Mouse (Mus musculus) spleen, adult 12 weeks (tissue): ENCODE results near the gene A630023A22Rik.

Experiments
- DNase-seq: peaks from one replicate; pipeline ENCODE4 v3.0.0; 2022; ENCODE audit warnings: low spot score

Gene A630023A22Rik

DNA sequence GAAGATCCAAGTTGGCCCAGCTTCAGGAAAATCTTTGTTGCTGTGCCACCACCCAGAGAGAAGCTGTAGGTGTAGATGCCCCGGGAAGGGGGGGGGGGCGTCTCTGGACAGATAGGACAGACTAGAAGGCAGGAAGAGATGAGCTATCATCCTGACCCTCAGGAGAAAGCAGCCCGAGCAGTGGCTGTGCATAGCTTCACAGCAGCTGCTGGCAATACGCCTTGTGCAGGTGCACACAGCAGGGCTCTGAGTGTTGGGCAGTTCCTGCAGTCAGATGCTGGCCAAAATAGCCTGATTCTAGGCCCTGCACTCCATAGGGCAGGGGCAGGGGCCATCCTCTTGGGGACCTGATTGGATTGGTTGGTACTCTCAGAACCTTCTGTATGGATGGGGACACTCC, 15.7 kb downstream of the A630023A22Rik start:
- DNase-seq: no peak

DNA sequence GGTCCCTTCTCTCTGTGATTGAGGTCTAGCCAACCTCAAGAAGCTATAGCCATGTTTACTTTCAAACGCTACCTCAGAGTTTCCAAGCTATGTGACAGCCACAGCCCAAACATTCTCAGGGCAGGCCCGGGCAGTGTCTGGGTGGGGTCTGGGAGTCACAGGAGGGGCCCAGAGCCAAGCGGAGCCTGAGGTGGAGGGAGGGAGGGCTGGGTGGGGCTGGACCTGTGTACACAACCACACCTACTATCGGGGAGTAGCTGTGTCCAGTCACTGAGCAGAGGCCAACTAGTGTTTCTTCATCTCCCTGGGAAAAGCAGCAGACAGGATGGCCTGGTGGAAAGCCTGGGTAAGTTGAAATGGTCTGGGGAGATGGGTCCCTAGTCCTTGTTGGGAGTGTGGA, 16.8 kb downstream of the A630023A22Rik start, which contains the start of gene Anxa8:
Gene Anxa8 (plus strand): TSS at position 251 of the 400 bp plus-strand sequence.
- DNase-seq: no peak

DNA sequence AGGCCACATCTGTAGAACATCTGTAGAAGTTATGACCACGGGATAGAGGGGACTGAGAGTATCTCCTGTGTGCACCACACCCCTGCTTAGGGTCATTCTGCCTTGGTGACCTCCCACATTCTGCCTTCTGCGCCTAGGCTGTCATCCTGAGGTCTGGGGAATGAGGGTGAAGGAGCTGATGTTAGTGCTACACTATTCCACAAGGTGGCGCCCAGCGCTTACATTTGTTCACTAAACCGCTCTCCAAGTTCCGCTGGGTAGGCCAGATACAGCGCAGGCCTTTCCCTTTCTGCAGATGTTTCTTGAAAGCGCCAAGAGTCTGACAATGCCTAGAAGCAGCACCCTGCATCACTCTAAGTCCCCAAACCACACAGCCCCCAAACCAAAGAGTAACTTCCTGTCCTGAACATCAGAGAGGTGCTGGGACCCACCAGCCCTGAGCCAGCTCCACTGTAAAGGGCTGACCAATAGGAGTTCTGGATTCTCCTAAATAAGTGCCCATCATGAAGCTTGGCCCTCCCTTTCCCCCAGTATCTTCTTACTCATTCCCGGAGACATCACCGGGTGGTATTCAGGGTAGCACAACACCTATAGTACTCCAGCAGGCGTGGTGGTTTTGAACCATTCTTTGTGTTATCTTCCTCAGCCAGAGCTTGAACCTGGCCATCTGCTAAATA, 22.1 kb downstream of the A630023A22Rik start:
- DNase-seq: no peak

DNA sequence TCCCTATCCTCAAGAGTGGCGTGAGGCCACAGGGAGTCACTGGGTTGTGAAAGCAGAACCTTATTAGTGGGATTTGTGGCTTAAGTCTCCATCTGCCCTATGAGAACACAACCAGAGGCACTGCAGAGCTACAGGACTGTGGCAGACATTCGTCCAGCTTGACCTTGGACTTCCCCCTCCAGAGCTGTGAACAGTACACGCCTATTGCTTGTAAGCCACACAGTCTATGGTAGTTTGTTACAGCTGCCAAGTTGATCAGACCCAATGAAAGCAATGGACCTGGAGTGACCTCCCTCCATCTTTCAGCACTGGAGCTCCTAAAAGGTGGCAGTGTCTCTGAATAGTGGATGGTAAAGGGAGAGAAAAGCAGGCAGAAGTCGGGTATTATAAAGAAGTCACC, 24.3 kb downstream of the A630023A22Rik start:
- DNase-seq: no peak

DNA sequence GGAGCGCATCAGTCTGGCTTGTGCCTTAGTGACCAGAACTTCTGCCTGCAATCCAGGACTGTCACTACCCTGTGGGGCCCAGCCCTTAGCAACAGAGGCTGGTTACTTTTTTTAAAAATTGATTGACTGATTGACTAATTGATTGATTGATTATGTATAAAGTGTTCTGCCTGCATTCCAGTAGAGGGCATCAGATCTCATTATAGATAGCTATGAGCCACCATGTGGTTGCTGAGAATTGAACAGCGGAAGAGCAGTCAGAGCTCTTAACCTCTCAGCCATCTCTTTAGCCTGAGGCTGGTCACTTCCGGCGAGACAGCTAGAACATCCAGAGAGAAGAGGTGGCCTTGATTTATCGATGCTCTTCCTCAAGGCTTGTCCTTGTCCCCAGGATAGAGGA, 25.3 kb downstream of the A630023A22Rik start:
- DNase-seq: no peak

DNA sequence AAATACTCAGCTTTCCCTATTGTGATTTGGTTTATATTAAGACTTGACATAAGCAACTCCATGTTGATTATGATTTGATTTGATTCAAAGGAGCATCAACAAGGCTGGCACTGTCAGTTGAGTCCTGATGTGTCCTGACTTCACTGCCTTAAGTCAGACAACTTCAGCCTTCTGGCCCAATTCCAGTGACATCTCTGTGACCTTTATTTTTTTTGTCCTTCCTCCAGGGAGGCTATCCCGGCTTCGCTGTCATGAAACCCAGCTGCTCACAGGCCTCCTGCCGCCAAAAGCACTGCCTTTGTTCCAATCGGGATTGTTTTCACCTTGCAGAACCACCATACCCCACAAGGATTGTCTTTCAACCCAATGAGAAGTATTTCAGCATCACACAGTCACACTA, 27.2 kb downstream of the A630023A22Rik start:
- no peak for DNase-seq

DNA sequence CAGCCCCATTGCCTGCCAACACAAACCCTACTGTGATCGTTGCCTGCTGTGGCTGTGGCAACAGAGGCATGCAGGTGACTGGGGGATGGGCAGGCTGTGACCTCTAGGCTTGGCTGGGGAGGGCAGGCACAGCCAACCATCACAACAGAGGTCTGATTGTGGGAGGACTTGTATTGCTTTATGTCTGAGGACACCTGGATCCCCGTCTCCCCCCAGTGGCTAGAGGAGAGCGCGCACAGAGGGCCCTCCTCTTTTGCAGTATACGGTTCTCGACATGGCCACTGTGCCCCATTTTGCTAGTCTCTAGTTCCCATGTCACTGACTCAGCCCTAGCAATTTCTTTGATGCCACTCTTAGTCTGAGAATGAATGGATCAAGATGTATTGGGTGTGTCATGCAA, 30.9 kb downstream of the A630023A22Rik start:
- no peak for DNase-seq

DNA sequence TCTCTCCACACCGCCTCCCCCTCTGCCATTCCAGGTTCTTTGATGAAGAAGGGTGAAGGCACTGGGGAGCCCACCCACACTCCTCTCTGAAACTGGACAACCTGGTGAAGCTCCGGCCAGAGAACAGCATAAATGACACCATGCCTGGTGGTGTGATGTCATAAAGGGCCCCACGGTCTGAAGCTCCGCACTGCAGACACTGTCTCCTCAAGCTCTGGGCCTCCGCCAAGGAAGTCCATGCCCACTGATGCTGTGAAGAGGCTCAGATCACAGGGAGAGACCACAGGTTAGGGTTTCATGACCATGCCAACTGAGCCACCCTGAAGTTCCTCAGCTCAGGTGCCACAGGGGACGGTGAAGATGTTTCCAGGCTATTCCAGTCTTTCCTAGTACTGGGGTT, 50.0 kb downstream of the A630023A22Rik start, which contains the start of gene Antxrl:
Gene Antxrl (plus strand): TSS at position 192 of the 400 bp plus-strand sequence.
- no peak for DNase-seq

DNA sequence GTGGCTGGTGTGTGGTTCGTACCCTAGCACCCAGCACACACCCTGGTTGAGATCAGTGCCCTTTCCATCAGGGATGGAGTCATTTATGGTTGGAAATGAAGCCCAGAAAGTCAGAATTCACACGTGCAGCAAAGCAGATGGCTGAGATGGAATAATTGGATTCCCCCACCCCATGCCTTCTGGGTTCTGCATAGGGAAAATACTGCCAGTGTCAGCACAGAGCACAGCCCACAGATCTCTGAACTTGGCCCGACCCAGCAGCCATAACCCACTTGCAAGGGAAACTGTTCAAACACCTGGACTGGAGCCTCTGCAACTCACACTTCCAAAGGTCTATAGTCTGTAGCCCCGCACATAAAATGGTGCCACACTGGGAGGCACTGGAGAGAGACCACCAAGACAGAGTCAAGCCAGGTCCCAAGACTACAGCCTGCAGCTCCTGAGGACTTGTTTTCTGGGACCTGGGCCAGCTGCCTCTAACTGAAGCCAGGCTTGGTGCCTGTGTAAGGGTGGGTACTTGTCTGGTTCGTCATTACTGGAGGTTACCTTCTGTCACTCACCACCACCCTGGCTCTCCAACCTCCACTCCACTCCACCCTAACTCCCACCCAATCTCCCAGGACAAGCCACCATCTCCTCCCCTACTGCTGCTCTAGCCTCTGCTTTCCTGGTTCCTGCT, 52.3 kb downstream of the A630023A22Rik start:
- no peak for DNase-seq

DNA sequence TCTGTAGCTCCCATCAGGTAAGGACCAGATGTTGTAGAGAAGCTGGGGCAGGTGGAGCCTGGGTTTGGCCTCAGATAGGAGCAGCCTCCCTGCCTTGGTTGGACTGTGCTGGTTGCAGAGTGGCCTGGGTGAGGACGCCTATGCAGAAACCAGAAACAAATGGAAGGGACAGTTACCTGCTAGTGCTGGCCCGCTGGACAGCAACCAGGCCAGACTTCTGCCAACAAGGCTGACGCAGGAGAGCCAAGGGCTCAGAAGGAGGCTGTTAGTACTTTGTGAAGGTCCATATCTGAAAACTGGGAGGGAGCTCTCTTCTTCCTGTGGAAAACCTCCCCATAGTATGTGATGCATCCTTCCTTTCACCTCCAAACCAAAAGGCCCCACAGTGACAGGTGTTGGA, 59.2 kb downstream of the A630023A22Rik start:
- no peak for DNase-seq

DNA sequence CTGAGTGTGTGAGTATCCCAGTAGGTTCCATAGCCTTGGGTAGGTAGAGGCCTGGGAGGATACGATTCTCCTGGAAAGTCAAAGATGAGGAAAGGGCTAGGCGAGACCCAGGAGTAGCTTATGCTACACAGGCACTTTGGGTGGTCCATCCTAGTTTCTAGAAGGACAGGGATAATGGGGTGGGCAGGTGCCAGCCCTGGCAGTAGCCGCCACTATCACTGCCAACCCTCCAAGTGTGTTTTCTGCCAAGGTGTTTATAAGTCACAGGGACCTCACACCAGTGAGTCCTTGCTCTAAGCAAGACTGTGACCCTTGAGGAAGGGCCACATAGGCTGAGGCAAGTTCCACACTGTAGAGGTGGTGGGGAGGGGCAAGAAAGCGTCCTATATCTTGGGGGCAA, 61.3 kb downstream of the A630023A22Rik start:
- no peak for DNase-seq

DNA sequence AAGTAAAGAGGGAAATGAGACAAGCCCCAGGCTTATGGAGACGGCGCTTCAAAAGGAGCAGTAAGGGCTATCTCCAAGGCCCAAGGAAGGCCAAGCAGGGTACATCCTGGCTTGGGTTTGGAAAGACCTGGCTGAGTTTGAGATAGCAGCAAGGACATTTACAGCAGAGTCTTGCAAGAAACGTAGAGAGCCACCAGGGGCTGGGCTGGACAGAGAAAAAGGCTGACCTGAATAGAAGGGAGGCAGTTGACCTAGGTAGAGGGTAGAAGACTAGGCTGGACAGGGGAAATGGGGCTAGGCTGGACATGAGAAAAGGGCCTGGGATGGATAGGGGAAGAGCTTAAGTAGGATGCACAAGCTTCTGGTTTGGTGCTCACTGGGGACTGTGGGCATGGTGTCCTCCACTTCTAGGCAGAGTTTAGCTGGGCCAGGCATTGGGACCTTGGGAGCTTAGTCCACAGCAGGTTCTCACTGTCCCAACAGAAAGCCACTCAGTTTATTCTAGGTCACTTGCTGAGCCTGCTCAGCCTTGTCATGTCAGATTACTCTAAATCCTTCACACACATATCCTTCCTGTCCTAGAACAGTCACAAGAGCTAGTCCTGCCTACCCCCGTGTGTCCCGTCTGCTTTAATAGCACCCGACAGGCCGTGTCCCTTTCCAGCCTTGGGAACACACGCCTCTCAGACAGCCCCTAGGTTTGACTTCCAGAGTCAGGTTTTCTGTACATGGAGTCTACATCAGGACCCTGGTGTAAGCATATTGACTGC, 68.5 kb downstream of the A630023A22Rik start:
- DNase-seq: no peak

DNA sequence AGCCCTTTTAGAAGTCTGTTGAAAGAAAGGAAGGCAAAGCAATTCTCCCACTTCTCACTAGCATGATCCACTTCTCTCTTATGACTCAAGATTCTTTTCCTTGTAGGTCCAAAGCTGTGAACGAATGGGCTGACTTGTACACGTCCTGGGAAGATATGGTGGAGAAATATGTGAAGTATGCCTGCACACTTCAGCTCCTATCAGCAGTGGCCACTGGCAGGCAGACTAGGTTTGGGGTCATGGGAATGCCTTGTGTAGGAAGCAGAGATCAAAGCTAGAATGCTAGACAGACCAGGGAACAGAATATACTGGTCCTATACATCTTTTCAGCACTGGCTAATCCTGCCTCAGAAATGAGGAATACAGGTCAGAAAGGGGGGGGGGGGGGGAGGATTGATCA, 75.8 kb downstream of the A630023A22Rik start:
- no peak for DNase-seq

DNA sequence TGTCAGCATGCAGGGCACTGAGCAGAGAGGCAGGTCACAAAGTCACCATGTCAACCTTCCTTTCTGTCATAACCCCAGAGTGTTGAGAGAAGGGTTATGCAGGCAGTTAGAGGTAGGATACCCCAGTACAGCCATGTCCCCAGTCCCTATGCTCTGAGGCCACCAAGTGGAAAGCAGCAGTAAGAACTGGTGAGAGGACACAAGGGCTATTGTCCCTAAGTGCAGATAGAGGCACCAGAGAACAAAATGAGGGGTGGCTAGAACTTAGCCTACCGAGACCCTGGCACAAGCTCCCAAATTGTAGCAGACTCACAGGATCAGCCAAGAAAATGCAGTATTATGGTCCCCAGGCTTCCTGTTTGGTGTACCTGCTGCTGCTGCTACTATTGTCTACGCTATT, 85.6 kb downstream of the A630023A22Rik start:
- DNase-seq: no peak

DNA sequence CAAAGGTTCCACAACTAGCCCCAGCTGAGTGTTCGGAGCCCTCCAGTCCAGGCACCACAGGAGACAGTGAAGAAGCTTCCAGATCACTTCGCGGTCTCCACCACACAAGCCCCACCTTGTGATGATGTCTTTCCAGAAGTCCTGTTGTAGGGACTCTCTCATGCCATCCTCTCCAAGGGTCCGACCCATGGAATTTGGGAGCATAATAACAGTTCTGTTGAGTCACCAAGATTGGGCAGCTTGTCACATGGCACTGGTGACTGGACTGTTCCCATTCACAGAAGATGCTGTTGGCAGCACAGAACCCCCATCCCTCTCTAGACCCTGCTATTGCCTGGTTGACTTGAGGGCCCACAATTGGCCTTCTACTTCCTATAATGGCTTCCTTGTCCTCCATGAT, 86.2 kb downstream of the A630023A22Rik start, which contains the start of gene Gm5460:
Gene Gm5460 (plus strand): TSS at position 378 of the 400 bp plus-strand sequence.
- DNase-seq: no peak

DNA sequence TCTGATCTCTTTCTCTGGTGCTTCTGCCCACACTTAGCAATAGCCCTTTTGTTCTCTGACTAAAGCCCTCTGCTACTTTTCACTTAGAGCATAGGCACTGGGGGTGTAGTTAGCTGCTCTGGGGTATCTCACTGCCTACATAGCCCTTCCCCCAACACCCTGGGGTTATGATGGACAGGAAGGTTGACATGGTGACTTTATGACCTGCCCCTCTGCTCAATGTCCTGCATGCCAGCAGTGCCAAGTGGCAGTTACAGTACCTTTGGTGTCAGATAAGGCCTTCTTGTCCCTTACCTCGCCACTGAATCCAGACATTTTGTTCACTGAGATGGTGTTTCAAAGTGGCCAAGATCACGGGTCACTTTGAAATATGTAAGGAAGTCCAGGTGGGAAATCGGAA, 87.5 kb downstream of the A630023A22Rik start, which contains the start of gene Gm30083:
Gene Gm30083 (minus strand): TSS at position 120 of the 400 bp plus-strand sequence.
- DNase-seq: no peak

DNA sequence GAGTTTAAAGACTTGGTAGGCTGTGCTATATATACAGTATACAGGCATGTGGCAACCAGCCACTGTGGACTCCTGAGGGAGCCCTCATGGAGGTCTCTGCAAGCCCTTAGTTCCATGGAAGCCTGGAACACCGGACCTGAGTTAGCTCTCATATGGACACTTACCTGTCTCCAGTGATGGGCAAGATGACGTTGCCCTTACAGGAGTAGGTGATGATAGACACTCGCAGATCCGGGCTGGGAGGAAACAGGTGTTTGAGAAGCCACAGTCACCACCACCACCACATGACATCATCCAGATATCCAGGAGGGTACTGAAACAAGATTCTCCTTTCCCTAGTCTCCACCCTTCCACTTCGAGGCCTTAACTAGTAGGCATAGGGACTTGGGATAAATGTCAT, 100.2 kb downstream of the A630023A22Rik start:
- no peak for DNase-seq

DNA sequence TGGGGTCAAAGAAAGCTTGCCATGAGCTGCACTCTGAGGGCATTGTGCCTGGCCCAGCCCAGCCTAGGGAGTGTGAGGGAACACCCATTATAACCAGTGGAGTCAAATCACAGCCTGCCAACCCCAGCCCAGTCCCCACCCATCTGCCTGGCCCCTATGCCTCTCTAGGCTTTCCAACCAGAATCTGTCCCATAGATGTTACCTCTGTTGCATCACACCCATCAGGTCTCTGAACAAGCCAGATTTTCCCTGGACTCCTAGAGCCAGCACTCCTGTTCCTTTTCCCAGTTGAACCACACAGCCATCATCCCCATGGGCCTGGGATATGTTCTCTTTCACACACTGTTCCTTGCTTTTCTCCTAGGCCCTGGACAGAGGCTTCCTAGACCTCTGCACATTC, 101.1 kb downstream of the A630023A22Rik start:
- no peak for DNase-seq
